ENCODE assay signal across 13 mouse cellular contexts in genomic region chrX:95442261-95442660, GRCm38 (mm10). TPM values are rescaled to one million over a fixed set of nuclear protein-coding genes. Genes with fewer than 3 reads are reported as not detected.
DNase-seq lines count a peak whose midpoint lies in the region; ATAC-seq lines count a peak whose summit lies in the region.
"Had no signal": no experiment of that assay in that cellular context is flagged by ENCODE, and none has a peak within 500 bp of the region (broad histone marks: within the 10 kb centered on the region; RNA-seq: fewer than 3 reads in every experiment).

No protein-coding gene starts in this region.

- intact Hi-C loops in heart, postnatal 25 days (cut with DNase I) = loop anchor here (10.0 kb wide), 2 partner anchors 213 to 277 kb away; partner anchors contain the start of gene Zc4h2

- WGBS in heart, embryonic 11.5 days (ENCODE audit: insufficient replicate concordance) = 59% methylated on average over 1 of the region's 1 CpGs
- 39% methylated on average over 1 of the region's 1 CpGs for WGBS in lung, embryonic 15.5 days
- WGBS in hindbrain, embryonic 16.5 days = 64% methylated on average over 1 of the region's 1 CpGs
- WGBS in stomach, embryonic 16.5 days = 33% methylated on average over 1 of the region's 1 CpGs

- H3K4me3 ChIP-seq in heart, embryonic 11.5 days (ENCODE audit: low read depth, low read length) = no peak overlapping the region
- no peak overlapping the region for H3K4me3 ChIP-seq in lung, embryonic 15.5 days
- no peak overlapping the region for H3K4me3 ChIP-seq in hindbrain, embryonic 16.5 days (ENCODE audit: low read length)
- H3K4me3 ChIP-seq in stomach, embryonic 16.5 days (replicated peaks; ENCODE audit: low read length) = no peak overlapping the region
- H3K4me3 ChIP-seq: erythroblast, embryonic 14.5 days had no signal

- H3K36me3 ChIP-seq in heart, embryonic 11.5 days (ENCODE audit: control insufficient read depth, insufficient read depth, low read length) = no peaks in the 10 kb centered on the region
- H3K36me3 ChIP-seq in lung, embryonic 15.5 days = no peaks in the 10 kb centered on the region
- no peaks in the 10 kb centered on the region for H3K36me3 ChIP-seq in hindbrain, embryonic 16.5 days (ENCODE audit: control insufficient read depth, insufficient read depth, low read length)
- no peaks in the 10 kb centered on the region for H3K36me3 ChIP-seq in stomach, embryonic 16.5 days (ENCODE audit: control insufficient read depth, insufficient read depth, low read length)

- H3K4me1 ChIP-seq in heart, embryonic 11.5 days (ENCODE audit: control insufficient read depth, insufficient read depth, low read length) = no peaks in the 10 kb centered on the region
- H3K4me1 ChIP-seq in lung, embryonic 15.5 days = peaks cover 3% of the 10 kb centered on the region; the same call in 1 of the 2 replicates
- H3K4me1 ChIP-seq in hindbrain, embryonic 16.5 days (ENCODE audit: control insufficient read depth, insufficient read depth, low read depth, low read length) = peaks cover 9% of the 10 kb centered on the region
- H3K4me1 ChIP-seq in stomach, embryonic 16.5 days (ENCODE audit: control insufficient read depth, insufficient read depth, low read length) = peaks cover 9% of the 10 kb centered on the region; the same call in 1 of the 2 replicates

- no peak for ATAC-seq in heart, embryonic 11.5 days (replicated peaks; ENCODE audit: insufficient number of reproducible peaks, low FRiP score, low TSS enrichment)
- no peak for ATAC-seq in lung, embryonic 15.5 days (ENCODE audit: borderline replicate concordance, extremely low read depth, low FRiP score, low TSS enrichment)
- ATAC-seq in hindbrain, embryonic 16.5 days = no peak
- no peak for ATAC-seq in stomach, embryonic 16.5 days (ENCODE audit: insufficient read depth, low FRiP score)
- no peak for ATAC-seq in inflammation-experienced regulatory T-cells, adult 6 months

- no peak overlapping the region for H3K27ac ChIP-seq in heart, embryonic 11.5 days (ENCODE audit: low read depth, low read length)
- H3K27ac ChIP-seq in lung, embryonic 15.5 days = no peak overlapping the region
- no peak overlapping the region for H3K27ac ChIP-seq in hindbrain, embryonic 16.5 days (ENCODE audit: low read depth, low read length)
- no peak overlapping the region for H3K27ac ChIP-seq in stomach, embryonic 16.5 days (ENCODE audit: low read length)

- no peak for DNase-seq in heart, postnatal 25 days (ENCODE audit: low spot score)
- no peak for DNase-seq in lung, postnatal 14 days
- DNase-seq: gastrocnemius, postnatal 14 days; kidney, adult 2 months; layer of hippocampus, postnatal 36 days; right cerebral cortex, adult 18-20 months; thymus, postnatal 36 days had no signal

- H3K9me3 ChIP-seq in heart, embryonic 11.5 days (replicated peaks; ENCODE audit: control insufficient read depth, low read length) = no peaks in the 10 kb centered on the region
- no peaks in the 10 kb centered on the region for H3K9me3 ChIP-seq in lung, embryonic 15.5 days
- H3K9me3 ChIP-seq in hindbrain, embryonic 16.5 days (ENCODE audit: control insufficient read depth, low read length) = no peaks in the 10 kb centered on the region
- no peaks in the 10 kb centered on the region for H3K9me3 ChIP-seq in stomach, embryonic 16.5 days (replicated peaks; ENCODE audit: control insufficient read depth, low read length)

- peak overlapping the region; percentile 62; the same call in 1 of the 2 replicates for H3K4me2 ChIP-seq in heart, embryonic 11.5 days
- peak overlapping the region; percentile 63; the same call in 1 of the 2 replicates for H3K4me2 ChIP-seq in lung, embryonic 15.5 days
- peak overlapping the region; percentile 17; the same call in 1 of the 2 replicates for H3K4me2 ChIP-seq in hindbrain, embryonic 16.5 days (ENCODE audit: low read length)
- peak overlapping the region; percentile 69 for H3K4me2 ChIP-seq in stomach, embryonic 16.5 days (ENCODE audit: low read depth, low read length)

- no peak overlapping the region for H3K9ac ChIP-seq in heart, embryonic 11.5 days (ENCODE audit: low read depth, low read length)
- H3K9ac ChIP-seq in lung, embryonic 15.5 days = no peak overlapping the region
- H3K9ac ChIP-seq in hindbrain, embryonic 16.5 days (ENCODE audit: low read depth, low read length) = no peak overlapping the region
- no peak overlapping the region for H3K9ac ChIP-seq in stomach, embryonic 16.5 days (ENCODE audit: low read length)

- H3K27me3 ChIP-seq in heart, embryonic 11.5 days (ENCODE audit: control insufficient read depth, insufficient read depth, low read length) = no peaks in the 10 kb centered on the region
- no peaks in the 10 kb centered on the region for H3K27me3 ChIP-seq in lung, embryonic 15.5 days
- no peaks in the 10 kb centered on the region for H3K27me3 ChIP-seq in hindbrain, embryonic 16.5 days (replicated peaks; ENCODE audit: control insufficient read depth, insufficient read depth, low read length)
- H3K27me3 ChIP-seq in stomach, embryonic 16.5 days (ENCODE audit: control insufficient read depth, insufficient read depth, low read length) = no peaks in the 10 kb centered on the region; the same call in 1 of the 2 replicates

RNA-seq across cellular contexts. Expression of gene Amer1, which starts 2.4 kb away (rescaled TPM):
- polyA plus RNA-seq in heart, embryonic 11.5 days (2014; fragmentation: Nextera tagmentation; extraction: Ambion mirVana) = 6.5 and 7.8 TPM in 2 replicates
- 1 to 10 TPM; 5.3 to 5.9 TPM for total RNA-seq in heart, postnatal 25 days (2021)
- polyA plus RNA-seq in lung, embryonic 15.5 days (2015; fragmentation: Nextera tagmentation; extraction: Ambion mirVana) = 11.3 and 12.5 TPM in 2 replicates
- polyA plus RNA-seq in hindbrain, embryonic 16.5 days (2015; fragmentation: Nextera tagmentation; extraction: Ambion mirVana) = 12.4 and 13.6 TPM in 2 replicates
- polyA plus RNA-seq in stomach, embryonic 16.5 days (2015; fragmentation: Nextera tagmentation; extraction: Ambion mirVana) = 11.5 and 11.7 TPM in 2 replicates
- polyA plus RNA-seq in inflammation-experienced regulatory T-cells, adult 6 months (2017; shearing (Covaris generic)) = 1 to 10 TPM; 2.4 to 6.7 (median 6.3) TPM

Comparison
In these comparisons a context has a peak if more than half of its experiments do, and no peak if none do; other contexts are left out.
1. H3K4me2 ChIP-seq: peak in every context shown above with its lines; median percentile 69 in stomach, embryonic 16.5 days; 63 in lung, embryonic 15.5 days; 62 in heart, embryonic 11.5 days; 17 in hindbrain, embryonic 16.5 days.